Mouse (Mus musculus): ENCODE results near the gene Fat1.

Fat1 gene

GRCm38 (mm10) chr8:44934850-44935497 is at the start of gene Fat1:
Fat1 (plus strand) TSS chr8:44935447.
- no peak for DNase-seq (ENCODE audit: low read depth, low spot score)

- no peak for DNase-seq (ENCODE audit: low read depth, low spot score)
Observed at GRCm38 (mm10) chr8:44894626-44895025, 40.6 kb upstream of the Fat1 start.

GRCm38 (mm10) chr8:44899575-44899991 is 35.7 kb upstream of the Fat1 start:
- no peak for DNase-seq (ENCODE audit: low read depth, low spot score)

- no peak for DNase-seq (ENCODE audit: low read depth, low spot score)
Observed at GRCm38 (mm10) chr8:44911126-44911903, 23.9 kb upstream of the Fat1 start.

GRCm38 (mm10) chr8:44919487-44920082 is 15.7 kb upstream of the Fat1 start:
- DNase-seq (ENCODE audit: low read depth, low spot score), result no peak

GRCm38 (mm10) chr8:44920379-44921032 is 14.7 kb upstream of the Fat1 start:
- no peak for DNase-seq (ENCODE audit: low read depth, low spot score)

GRCm38 (mm10) chr8:44924995-44925394 is 10.3 kb upstream of the Fat1 start:
- DNase-seq (ENCODE audit: low read depth, low spot score), result no peak

- DNase-seq (ENCODE audit: low read depth, low spot score), result no peak
Observed at GRCm38 (mm10) chr8:44930058-44930457, 5.2 kb upstream of the Fat1 start.

GRCm38 (mm10) chr8:44932546-44933342 is 2.5 kb upstream of the Fat1 start:
- DNase-seq (ENCODE audit: low read depth, low spot score), result no peak

GRCm38 (mm10) chr8:44933478-44933877 is 1.8 kb upstream of the Fat1 start:
- DNase-seq (ENCODE audit: low read depth, low spot score), result no peak

- no peak for DNase-seq (ENCODE audit: low read depth, low spot score)
Observed at GRCm38 (mm10) chr8:44934416-44934815, 831 bp upstream of the Fat1 start.

- DNase-seq (ENCODE audit: low read depth, low spot score), result peak; percentile 82
Observed at GRCm38 (mm10) chr8:44935741-44936140, 494 bp downstream of the Fat1 start.

GRCm38 (mm10) chr8:44936481-44936961 is 1.3 kb downstream of the Fat1 start:
- no peak for DNase-seq (ENCODE audit: low read depth, low spot score)

- no peak for DNase-seq (ENCODE audit: low read depth, low spot score)
Observed at GRCm38 (mm10) chr8:44937141-44937825, 2.0 kb downstream of the Fat1 start.

GRCm38 (mm10) chr8:44937905-44938642 is 2.8 kb downstream of the Fat1 start:
- DNase-seq (ENCODE audit: low read depth, low spot score), result no peak

- DNase-seq (ENCODE audit: low read depth, low spot score), result no peak
Observed at GRCm38 (mm10) chr8:44938643-44938979, 3.4 kb downstream of the Fat1 start.

GRCm38 (mm10) chr8:44945577-44945976 is 10.3 kb downstream of the Fat1 start:
- DNase-seq (ENCODE audit: low read depth, low spot score), result no peak

GRCm38 (mm10) chr8:44948597-44948996 is 13.3 kb downstream of the Fat1 start:
- DNase-seq (ENCODE audit: low read depth, low spot score), result no peak

GRCm38 (mm10) chr8:44960455-44960854 is 25.2 kb downstream of the Fat1 start:
- no peak for DNase-seq (ENCODE audit: low read depth, low spot score)

- no peak for DNase-seq (ENCODE audit: low read depth, low spot score)
Observed at GRCm38 (mm10) chr8:44960906-44961305, 25.7 kb downstream of the Fat1 start.
